Mouse (Mus musculus) embryonic fibroblast, embryonic 13.5 days (primary cell): ENCODE measurements at regions not wholly inside any gene's neighbourhood (a gene's known extent, or its start where the extent isn't known, plus 50 kb on each side); places are given as distances from the start of the nearest gene placed in this dataset.

Experiments used
- CTCF ChIP-seq: IDR thresholded peaks from 2 replicates; pipeline ENCODE4 v1.5.1; 2011; ENCODE audit warnings: mild to moderate bottlenecking, control low read depth, low read length, moderate library complexity, borderline replicate concordance; ENCODE audit not compliant: insufficient read depth
- POLR2A ChIP-seq: IDR thresholded peaks from 2 replicates; pipeline ENCODE4 v1.6.1; 2011; ENCODE audit warnings: low read depth, mild to moderate bottlenecking, control low read depth, low read length, moderate library complexity

DNA sequence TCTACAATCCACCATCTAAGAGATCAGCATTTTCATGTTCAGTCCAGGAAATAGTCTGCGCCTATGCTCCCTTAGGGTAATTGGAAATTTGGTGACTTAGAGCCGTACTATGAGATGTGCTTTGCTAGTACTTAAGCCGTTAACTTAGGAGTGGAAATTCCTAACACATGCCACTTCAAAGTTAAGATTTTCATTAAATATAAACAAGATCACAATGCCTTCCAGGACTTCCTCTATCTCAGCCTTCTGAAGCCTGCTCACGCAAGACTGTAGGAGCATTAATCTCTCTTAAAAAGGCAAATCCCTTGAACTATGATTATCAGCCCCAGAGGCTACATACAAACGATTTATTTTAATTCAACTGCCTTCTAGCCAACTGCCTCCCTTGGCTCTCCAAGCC, 422.4 kb upstream of the Actbl2 start:
- TF ChIP-seq CTCF (no peak), POLR2A (no peak)
